Mouse (Mus musculus): ENCODE data around the gene Tmem183a. TPM values are rescaled to one million over a fixed set of nuclear protein-coding genes. Genes with fewer than 3 reads are reported as not detected.

Gene Tmem183a
- 52.0 TPM for polyA plus RNA-seq (2017; shearing (Covaris generic))

GRCm38 (mm10) chr1:134361857-134362212 lies at the start of gene Tmem183a:
Gene Tmem183a, minus strand, starts transcription at chr1:134361979.

GRCm38 (mm10) chr1:134405509-134406413 lies 44.0 kb upstream of the Tmem183a start, which contains the start of gene Cyb5r1:
Gene Cyb5r1, plus strand, starts transcription at chr1:134405559.

GRCm38 (mm10) chr1:134385666-134386065 lies 23.9 kb upstream of the Tmem183a start, which contains the start of gene 4933406M09Rik:
Gene 4933406M09Rik, plus strand, starts transcription at chr1:134385940.

GRCm38 (mm10) chr1:134332770-134333271 lies 29.0 kb downstream of the Tmem183a start, which contains the start of gene Ppfia4:
Gene Ppfia4, minus strand, starts transcription at chr1:134332928.

Other genes with a start within 250 kb of the Tmem183a start
- 0.51 TPM for gene Chil1, start 179.8 kb downstream of the Tmem183a start, polyA plus RNA-seq (2017; shearing (Covaris generic))
- 0.15 TPM for gene Mybph, start 168.5 kb downstream of the Tmem183a start, polyA plus RNA-seq (2017; shearing (Covaris generic))
- not detected for gene Adora1, start 126.5 kb downstream of the Tmem183a start, polyA plus RNA-seq (2017; shearing (Covaris generic))
- gene Myog, start 72.0 kb downstream of the Tmem183a start, polyA plus RNA-seq (2017; shearing (Covaris generic)) = not detected
- gene Ppfia4, start 29.1 kb downstream of the Tmem183a start, polyA plus RNA-seq (2017; shearing (Covaris generic)) = not detected
- gene 4933406M09Rik, start 24.0 kb upstream of the Tmem183a start, polyA plus RNA-seq (2017; shearing (Covaris generic)) = not detected
- 34.5 TPM for gene Cyb5r1, start 43.6 kb upstream of the Tmem183a start, polyA plus RNA-seq (2017; shearing (Covaris generic))
- 25.0 TPM for gene Adipor1, start 53.4 kb upstream of the Tmem183a start, polyA plus RNA-seq (2017; shearing (Covaris generic))
- 16.6 TPM for gene Klhl12, start 93.6 kb upstream of the Tmem183a start, polyA plus RNA-seq (2017; shearing (Covaris generic))
- gene Rabif, start 132.7 kb upstream of the Tmem183a start, polyA plus RNA-seq (2017; shearing (Covaris generic)) = 58.4 TPM
- gene Mgat4e, start 187.7 kb upstream of the Tmem183a start, polyA plus RNA-seq (2017; shearing (Covaris generic)) = not detected
- gene Kdm5b, start 198.2 kb upstream of the Tmem183a start, polyA plus RNA-seq (2017; shearing (Covaris generic)) = 14.3 TPM